Mouse (Mus musculus) heart, postnatal 0 days (tissue): ENCODE results near the gene Dab1.

Experiments used
- CTCF ChIP-seq: IDR thresholded peaks from 2 replicates; pipeline ENCODE4 v1.5.1; 2016; ENCODE audit warnings: antibody characterized with exemption, control low read depth, low read depth
- EP300 ChIP-seq: IDR thresholded peaks from 2 replicates; pipeline ENCODE4 v1.6.1; 2016; ENCODE audit warnings: antibody characterized with exemption, low read depth

DNA sequence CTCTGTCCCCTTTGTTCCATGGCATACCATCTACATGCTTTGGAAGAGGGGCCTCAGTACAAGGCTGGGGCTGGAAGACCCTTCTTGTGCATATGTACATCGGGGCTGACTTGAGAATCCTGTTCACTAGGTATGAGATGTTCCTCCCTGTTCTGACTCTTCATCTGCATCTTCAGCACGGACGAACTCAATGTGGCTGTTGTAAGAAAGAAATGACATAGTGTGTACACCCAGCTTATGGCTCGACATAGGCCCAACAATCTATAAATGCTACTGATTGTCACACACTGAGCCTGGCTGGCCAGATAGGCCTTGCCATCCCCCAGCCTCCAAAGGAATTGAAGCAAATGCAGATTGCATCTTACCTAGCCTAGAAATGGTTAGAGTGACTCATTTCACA lies 817.3 kb downstream of the Dab1 start:
- TF ChIP-seq CTCF (no peak), EP300 (no peak)
